Comparison of ENCODE assay signal across 7 mouse cellular contexts in genomic region chr11:69125041-69125851, GRCm38 (mm10). TPM values are rescaled to one million over a fixed set of nuclear protein-coding genes. Genes with fewer than 3 reads are reported as not detected.
DNase-seq lines count a peak whose midpoint lies in the region; ATAC-seq and TF ChIP-seq lines count a peak whose summit lies in the region.

No protein-coding gene starts in this region.

- peak; percentile 78 for TF ChIP-seq CTCF in gastrocnemius, adult 2 months (IDR thresholded peaks at IDR 0.05)

- peak overlapping the region; percentile 74 for H3K4me3 ChIP-seq in gastrocnemius, adult 2 months

- intact Hi-C loops in gastrocnemius, adult 2 months (cut with DNase I): loop anchor here (5.0 kb wide), 1 partner anchor 117 kb away; no protein-coding TSS in a partner anchor
- intact Hi-C loops in left cerebral cortex, postnatal 10 days (cut with DNase I): no loop called here

- peak; percentile 89 for DNase-seq in WW6 (ENCODE audit: low read depth, low spot score)
- peak; percentile 89 to 90 for DNase-seq in cerebellum, postnatal 14 days
- peak; percentile 86 for DNase-seq in gastrocnemius, adult 2 months
- peak; percentile 95 for DNase-seq in induced T-regulatory cell, adult 2 months (ENCODE audit: low read depth)
- peak; percentile 79 to 82 for DNase-seq in left cerebral cortex, postnatal 10 days (ENCODE audit: extremely low spot score in 1 of 2, low spot score in 2 of 2)
- peak; percentile 69 to 74 for DNase-seq in right cerebral cortex, postnatal 36 days (ENCODE audit: low spot score in 2 of 2)

- peak overlapping the region; percentile 89 for H3K27ac ChIP-seq in gastrocnemius, adult 2 months

- ATAC-seq in megakaryocyte progenitor cell, adult 5-6 weeks (replicated peaks; ENCODE audit: poor library complexity): peak; percentile 40

RNA-seq across cellular contexts. Expression of gene Aloxe3, which starts 0.5 kb away (rescaled TPM):
- not detected for total RNA-seq in gastrocnemius, adult 2 months (2021)
- 1 to 10 TPM; 8.6 to 10.0 TPM for total RNA-seq in left cerebral cortex, postnatal 10 days (2021)
- total RNA-seq in megakaryocyte progenitor cell, adult 5-6 weeks (2015): not detected in 2 replicates
- not detected in 2 replicates for total RNA-seq in megakaryocyte progenitor cell, adult 5-6 weeks (2017)

RNA-seq across cellular contexts. Expression of gene 9130213A22Rik, which starts 2.9 kb away (rescaled TPM):
- total RNA-seq in gastrocnemius, adult 2 months (2021): under 1 TPM in 1 of 2 experiments, not detected in 1; 0.20 TPM
- total RNA-seq in left cerebral cortex, postnatal 10 days (2021): under 1 TPM; 0.51 to 0.64 TPM
- total RNA-seq in megakaryocyte progenitor cell, adult 5-6 weeks (2015): not detected in 2 replicates
- not detected in 2 replicates for total RNA-seq in megakaryocyte progenitor cell, adult 5-6 weeks (2017)

RNA-seq across cellular contexts. Expression of gene Hes7, which starts 5.0 kb away (rescaled TPM):
- not detected for total RNA-seq in gastrocnemius, adult 2 months (2021)
- total RNA-seq in left cerebral cortex, postnatal 10 days (2021): under 1 TPM; 0.57 to 0.73 TPM
- not detected in 2 replicates for total RNA-seq in megakaryocyte progenitor cell, adult 5-6 weeks (2015)
- not detected in 2 replicates for total RNA-seq in megakaryocyte progenitor cell, adult 5-6 weeks (2017)

RNA-seq across cellular contexts. Expression of gene Per1, which starts 30.2 kb away (rescaled TPM):
- 10 to 100 TPM; 68.2 to 76.8 TPM for total RNA-seq in gastrocnemius, adult 2 months (2021)
- 10 to 100 TPM; 71.2 to 83.9 TPM for total RNA-seq in left cerebral cortex, postnatal 10 days (2021)
- 8.3 and 8.8 TPM in 2 replicates for total RNA-seq in megakaryocyte progenitor cell, adult 5-6 weeks (2015)
- 4.0 and 4.8 TPM in 2 replicates for total RNA-seq in megakaryocyte progenitor cell, adult 5-6 weeks (2017)

RNA-seq across cellular contexts. Expression of gene Alox12b, which starts 31.5 kb away (rescaled TPM):
- total RNA-seq in gastrocnemius, adult 2 months (2021): not detected
- total RNA-seq in left cerebral cortex, postnatal 10 days (2021): under 1 TPM; 0.45 to 0.69 TPM
- not detected in 2 replicates for total RNA-seq in megakaryocyte progenitor cell, adult 5-6 weeks (2015)
- total RNA-seq in megakaryocyte progenitor cell, adult 5-6 weeks (2017): not detected in 2 replicates

Comparison
In these comparisons a context has a peak if more than half of its experiments do, and no peak if none do; other contexts are left out.
1. Peak in every context shown above with its lines: DNase-seq, ATAC-seq, H3K4me3 ChIP-seq and H3K27ac ChIP-seq.
2. RNA of gene Aloxe3, which starts 0.5 kb away (total RNA-seq): 8.6 to 10.0 TPM in left cerebral cortex, postnatal 10 days; not detected in gastrocnemius, adult 2 months and not detected in megakaryocyte progenitor cell, adult 5-6 weeks; every median in the first group is over 4 times any median in the second.